Mouse (Mus musculus): ENCODE results near the gene Zfp87.

Zfp87 gene

DNA sequence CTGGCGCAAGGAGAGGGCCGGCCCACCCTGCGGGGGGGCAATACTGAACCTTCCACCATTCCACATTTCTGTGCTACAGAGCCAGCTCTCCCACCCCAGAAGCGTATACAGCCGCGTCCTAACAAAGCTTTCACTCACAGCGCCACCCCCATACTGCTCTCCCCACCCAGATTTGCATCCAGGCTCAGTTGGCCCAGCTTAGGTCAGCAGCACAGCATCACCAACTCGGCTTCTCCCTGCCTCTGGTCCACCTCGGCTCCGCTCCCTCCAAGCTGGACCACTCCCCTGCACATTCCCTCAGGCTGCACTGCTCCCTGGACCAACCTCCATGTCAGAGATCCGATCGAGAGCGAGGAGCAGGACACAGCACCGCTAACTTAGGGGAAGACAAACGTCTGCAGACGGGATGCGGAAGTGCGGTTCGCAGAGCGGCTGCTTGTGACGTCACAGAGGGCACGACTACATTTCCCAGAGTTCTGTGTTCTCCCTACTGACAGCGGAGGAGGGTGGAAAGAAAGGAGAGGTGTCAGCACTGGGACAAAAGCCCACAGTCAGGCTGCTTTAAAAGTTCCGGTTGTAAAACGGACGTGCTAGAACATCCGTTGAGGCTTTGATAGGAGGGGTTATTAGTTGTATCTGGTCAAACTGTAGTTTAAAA is at the start of gene Zfp87, which contains the start of gene Gm26965:
Zfp87 (minus strand) TSS at position 425 of the 658 bp plus-strand sequence.
Gm26965 (minus strand) TSS at position 399 of the 658 bp plus-strand sequence.
- peak; percentile 92 to 95 for DNase-seq

- no peak for DNase-seq
These were observed 46.7 kb upstream of the Zfp87 start for GRCm38 (mm10) chr13:67572591-67573189.

GRCm38 (mm10) chr13:67553730-67554129 is 27.8 kb upstream of the Zfp87 start, which contains the start of gene Zfp748:
TSS of gene Zfp748 (minus strand) at chr13:67553830.
- no peak for DNase-seq

DNA sequence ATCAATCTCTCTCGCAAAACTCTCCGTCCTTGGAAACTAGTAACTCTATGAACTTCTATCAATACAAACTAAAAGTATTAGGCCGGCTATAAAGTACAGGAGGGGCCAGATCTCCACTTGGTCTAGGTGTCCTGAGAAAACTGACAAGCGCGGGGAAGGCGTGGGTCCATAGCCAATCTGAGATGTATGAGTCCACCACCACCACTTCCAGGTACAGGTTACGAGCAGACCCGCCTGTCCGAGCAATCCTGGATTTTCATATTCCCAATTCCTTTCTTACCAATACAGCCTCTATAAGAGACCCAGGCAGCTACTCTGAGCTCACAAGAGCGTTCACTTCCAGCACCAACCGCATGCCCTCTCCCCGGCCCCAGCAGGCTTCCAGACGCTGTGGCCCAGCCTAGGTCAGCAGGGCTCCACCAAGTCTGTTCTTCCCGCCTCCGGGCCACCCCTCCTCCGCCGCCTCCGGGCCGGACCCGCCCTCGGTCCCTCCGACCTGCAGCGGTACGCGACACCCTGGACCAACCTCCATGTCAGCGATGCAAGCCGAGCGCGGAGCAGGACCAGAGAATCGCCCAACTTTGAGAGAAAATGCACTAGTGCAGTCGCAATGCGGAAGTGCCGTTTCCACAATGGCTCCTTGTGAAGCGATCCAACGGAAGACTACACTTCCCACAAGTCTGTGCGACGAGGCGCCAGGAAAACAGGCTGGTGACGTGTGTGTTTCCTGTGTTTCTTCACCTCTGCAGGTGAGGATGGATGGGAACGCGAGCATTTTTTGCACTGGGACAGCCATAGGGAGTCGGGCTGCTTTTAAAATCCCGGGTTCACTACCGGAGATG is 26.7 kb upstream of the Zfp87 start:
- DNase-seq, result peak; percentile 85 to 89

DNA sequence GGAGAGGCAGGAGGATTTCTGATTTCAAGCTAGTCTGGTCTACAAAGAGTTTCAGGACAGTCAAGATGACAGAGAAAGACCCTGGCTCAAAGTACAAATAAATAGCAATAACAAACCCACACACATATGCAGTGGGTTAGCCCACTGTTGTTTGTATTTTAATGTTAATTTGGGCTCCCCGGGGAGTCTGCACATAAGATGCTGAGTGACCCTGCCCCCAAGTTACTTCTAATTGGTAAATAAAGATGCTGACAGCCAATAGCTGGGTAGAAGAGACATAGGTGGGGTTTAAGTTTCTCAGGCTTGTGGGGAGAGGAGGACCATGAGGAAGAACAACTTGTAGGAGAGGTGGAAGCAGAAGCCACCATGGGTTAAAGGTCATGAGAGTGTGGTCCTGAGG is 20.0 kb upstream of the Zfp87 start:
- DNase-seq, result no peak

GRCm38 (mm10) chr13:67527049-67527730 is 1.2 kb upstream of the Zfp87 start:
- no peak for DNase-seq

GRCm38 (mm10) chr13:67500908-67501307 is 25.1 kb downstream of the Zfp87 start:
- DNase-seq, result peak in 1 of 2 experiments; percentile 12

DNA sequence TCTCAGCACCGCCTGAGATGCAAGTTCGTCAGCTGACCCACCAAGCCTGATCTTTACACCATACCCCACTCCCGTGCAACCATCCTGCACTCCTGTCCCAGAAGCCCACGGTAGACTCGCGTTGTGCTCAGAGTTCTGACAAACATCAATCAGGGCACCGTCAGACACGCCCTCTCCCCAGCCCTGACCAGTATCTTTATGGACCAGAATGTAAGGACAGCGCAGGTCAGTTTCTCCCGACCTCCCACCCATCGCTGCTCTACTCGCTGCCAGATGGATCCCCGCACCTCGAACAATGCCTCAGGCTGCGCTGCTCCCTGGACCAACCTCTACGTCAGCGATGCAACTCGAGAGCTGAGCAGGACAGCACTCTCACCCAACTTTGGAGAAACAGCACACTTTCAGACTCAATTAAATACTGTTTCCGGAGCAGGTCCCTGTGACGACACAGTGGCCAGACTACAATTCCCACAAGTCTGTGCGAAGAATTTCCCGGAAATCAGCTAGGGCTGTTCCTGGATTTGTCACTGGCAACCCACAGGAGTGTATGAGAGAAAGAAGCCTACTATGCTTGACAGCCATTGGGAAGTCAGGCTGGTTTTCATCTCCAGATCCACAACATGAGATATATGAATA is 25.8 kb downstream of the Zfp87 start, which contains the start of gene Zfp58:
Zfp58 (minus strand) TSS at position 472 of the 636 bp plus-strand sequence.
- DNase-seq, result peak; percentile 80 to 88

GRCm38 (mm10) chr13:67495631-67496030 is 30.3 kb downstream of the Zfp87 start:
- DNase-seq, result no peak

- DNase-seq, result peak in 1 of 2 experiments; percentile 22
These were observed 41.6 kb downstream of the Zfp87 start for GRCm38 (mm10) chr13:67484424-67484811.

GRCm38 (mm10) chr13:67483625-67484423 is 42.2 kb downstream of the Zfp87 start, which contains the start of gene Zfp874b:
TSS of gene Zfp874b (minus strand) at chr13:67484258.
- DNase-seq, result peak; percentile 85 to 91

- DNase-seq, result no peak
These were observed 44.4 kb downstream of the Zfp87 start for GRCm38 (mm10) chr13:67481528-67481927.

GRCm38 (mm10) chr13:67469274-67469673 is 56.7 kb downstream of the Zfp87 start:
- DNase-seq, result no peak

Measured in cerebellum, postnatal 14 days (tissue).